Mouse (Mus musculus) embryonic facial prominence, embryonic 15.5 days (tissue): ENCODE measurements around the gene Carnmt1. TPM values are rescaled to one million over a fixed set of nuclear protein-coding genes. Genes with fewer than 3 reads are reported as not detected.
A peak's percentile ranks its signal among the peaks of the same experiment; 100 is the strongest.

Source experiments
- ATAC-seq: fragments of 200-750 bp; cut with Nextera tagmentation; 2 replicates; pipeline ENCODE4 v1.8.0; 2017; ENCODE audit warnings: low read depth, moderate TSS enrichment; ENCODE audit not compliant: insufficient number of reproducible peaks, low FRiP score, low TSS enrichment
- H3K27ac ChIP-seq: fragments of 300-500 bp; sonication (generic); replicated peaks from 2 replicates; pipeline ENCODE4 v1.5.1; 2015; ENCODE audit warnings: mild to moderate bottlenecking, inconsistent platforms
- H3K27me3 ChIP-seq: fragments of 300-500 bp; sonication (generic); 2 replicates; pipeline ENCODE4 v1.6.1; 2015; ENCODE audit warnings: inconsistent platforms
- H3K36me3 ChIP-seq: fragments of 300-500 bp; sonication (generic); 2 replicates; pipeline ENCODE4 v1.6.1; 2015; ENCODE audit warnings: mild to moderate bottlenecking, inconsistent platforms
- H3K4me1 ChIP-seq: fragments of 300-500 bp; sonication (generic); 2 replicates; pipeline ENCODE4 v1.6.1; 2015; ENCODE audit warnings: inconsistent platforms
- H3K4me2 ChIP-seq: fragments of 300-500 bp; sonication (generic); replicated peaks from 2 replicates; pipeline ENCODE4 v1.6.1; 2015; ENCODE audit warnings: mild to moderate bottlenecking, inconsistent platforms
- H3K4me3 ChIP-seq: fragments of 300-500 bp; sonication (generic); replicated peaks from 2 replicates; pipeline ENCODE4 v1.5.1; 2015; ENCODE audit warnings: mild to moderate bottlenecking, inconsistent platforms
- H3K9ac ChIP-seq: fragments of 300-500 bp; sonication (generic); 2 replicates; pipeline ENCODE4 v1.6.1; 2015; ENCODE audit warnings: inconsistent platforms
- H3K9me3 ChIP-seq: fragments of 300-500 bp; sonication (generic); replicated peaks from 2 replicates; pipeline ENCODE4 v1.6.1; 2016; ENCODE audit warnings: inconsistent platforms
- WGBS: fragments of 180-500 bp; shearing (Covaris S2); methylation state at CpG from one replicate; pipeline ENCODE4 v1.1.7; 2015; 5-methylcytosine and 5-hydroxymethylcytosine counted together
- polyA plus RNA-seq: library from polyadenylated mRNA; unstranded; fragments of >200 nt; fragmentation: Nextera tagmentation; extraction: Ambion mirVana; gene quantifications from 2 replicates; pipeline ENCODE4 v1.2.1, GENCODE M21; 2015

The Carnmt1 gene
- 32.3 and 36.5 TPM in 2 replicates for polyA plus RNA-seq

- peaks cover 27% of the 10 kb centered on the region for H3K4me1 ChIP-seq
- peak within 1 kb of the TSS; percentile 63 for H3K4me3 ChIP-seq
- no peaks in the 10 kb centered on the region for H3K36me3 ChIP-seq
- peak; percentile 97 for ATAC-seq
- no peaks in the 10 kb centered on the region for H3K27me3 ChIP-seq
- WGBS, result under 1% methylated on average over 53 of the region's 58 CpGs
- H3K9ac ChIP-seq, result peak within 1 kb of the TSS; percentile 47
- peak within 1 kb of the TSS; percentile 91 for H3K27ac ChIP-seq
- H3K9me3 ChIP-seq, result no peaks in the 10 kb centered on the region
- H3K4me2 ChIP-seq, result peak within 1 kb of the TSS; percentile 66
These were observed at the start of gene Carnmt1 for GRCm38 (mm10) chr19:18670608-18671007. Gene Carnmt1, plus strand, starts transcription at chr19:18670764.

GRCm38 (mm10) chr19:18623894-18624293, 46.7 kb upstream of the Carnmt1 start:
- H3K27ac ChIP-seq, result no peak overlapping the region
- H3K36me3 ChIP-seq, result no peaks in the 10 kb centered on the region
- H3K9me3 ChIP-seq, result no peaks in the 10 kb centered on the region
- H3K4me2 ChIP-seq, result no peak overlapping the region
- H3K4me3 ChIP-seq, result no peak overlapping the region
- no peak for ATAC-seq
- no peak overlapping the region for H3K9ac ChIP-seq
- peaks cover 9% of the 10 kb centered on the region for H3K4me1 ChIP-seq
- 59% methylated on average over 2 of the region's 2 CpGs for WGBS
- no peaks in the 10 kb centered on the region for H3K27me3 ChIP-seq

- Histone ChIP-seq H3K27me3 (no peaks in the 10 kb centered on the region), H3K4me3 (peak overlapping the region; percentile 84; the same call in 1 of the 2 replicates), H3K4me2 (peak overlapping the region; percentile 81; the same call in 1 of the 2 replicates), H3K9ac (no peak overlapping the region), H3K36me3 (no peaks in the 10 kb centered on the region), H3K9me3 (no peaks in the 10 kb centered on the region), H3K27ac (peak overlapping the region; percentile 90; the same call in 1 of the 2 replicates), H3K4me1 (peaks cover 17% of the 10 kb centered on the region)
- WGBS, result 54% methylated on average over 1 of the region's 1 CpGs
- no peak for ATAC-seq
These were observed 41.0 kb upstream of the Carnmt1 start for GRCm38 (mm10) chr19:18629589-18629988.

- Histone ChIP-seq H3K9ac (peak overlapping the region; percentile 56; the same call in 1 of the 2 replicates), H3K4me1 (peaks cover 17% of the 10 kb centered on the region), H3K27me3 (no peaks in the 10 kb centered on the region), H3K27ac (peak overlapping the region; percentile 90), H3K4me2 (peak overlapping the region; percentile 81), H3K36me3 (no peaks in the 10 kb centered on the region), H3K9me3 (no peaks in the 10 kb centered on the region), H3K4me3 (peak overlapping the region; percentile 84)
- no peak for ATAC-seq
- 3% methylated on average over 17 of the region's 17 CpGs for WGBS
These were observed 40.1 kb upstream of the Carnmt1 start for GRCm38 (mm10) chr19:18630221-18631119.

GRCm38 (mm10) chr19:18631161-18631643, 39.4 kb upstream of the Carnmt1 start:
- no peaks in the 10 kb centered on the region for H3K27me3 ChIP-seq
- no peaks in the 10 kb centered on the region for H3K36me3 ChIP-seq
- peak; percentile 46; the same call in 1 of the 2 replicates for ATAC-seq
- H3K4me3 ChIP-seq, result peak overlapping the region; percentile 84
- H3K4me1 ChIP-seq, result peaks cover 17% of the 10 kb centered on the region
- peak overlapping the region; percentile 90 for H3K27ac ChIP-seq
- H3K4me2 ChIP-seq, result peak overlapping the region; percentile 81
- H3K9ac ChIP-seq, result peak overlapping the region; percentile 56
- WGBS, result under 1% methylated on average over 40 of the region's 40 CpGs
- H3K9me3 ChIP-seq, result no peaks in the 10 kb centered on the region

- peak; percentile 97 for ATAC-seq
- Histone ChIP-seq H3K27me3 (no peaks in the 10 kb centered on the region), H3K27ac (peak within 1 kb of the TSS; percentile 90), H3K36me3 (no peaks in the 10 kb centered on the region), H3K9ac (peak within 1 kb of the TSS; percentile 56), H3K9me3 (no peaks in the 10 kb centered on the region), H3K4me2 (peak within 1 kb of the TSS; percentile 81), H3K4me3 (peak within 1 kb of the TSS; percentile 84), H3K4me1 (peaks cover 17% of the 10 kb centered on the region)
- WGBS, result under 1% methylated on average over 51 of the region's 51 CpGs
These were observed 38.8 kb upstream of the Carnmt1 start, which contains the start of the genes Ostf1 and Nmrk1 for GRCm38 (mm10) chr19:18631644-18632219. Gene Ostf1, minus strand, starts transcription at chr19:18631823. Gene Nmrk1, plus strand, starts transcription at chr19:18631950.

- ATAC-seq, result no peak
- Histone ChIP-seq H3K9ac (peak overlapping the region; percentile 54), H3K27ac (peak overlapping the region; percentile 60; the same call in 1 of the 2 replicates), H3K4me3 (peak overlapping the region; percentile 84), H3K9me3 (no peaks in the 10 kb centered on the region), H3K4me2 (peak overlapping the region; percentile 81), H3K4me1 (peaks cover 17% of the 10 kb centered on the region), H3K36me3 (no peaks in the 10 kb centered on the region), H3K27me3 (no peaks in the 10 kb centered on the region)
- WGBS, result 52% methylated on average over 13 of the region's 13 CpGs
These were observed 38.1 kb upstream of the Carnmt1 start for GRCm38 (mm10) chr19:18632231-18633185.

- 82% methylated on average over 5 of the region's 5 CpGs for WGBS
- H3K9me3 ChIP-seq, result no peaks in the 10 kb centered on the region
- H3K4me3 ChIP-seq, result no peak overlapping the region
- no peaks in the 10 kb centered on the region for H3K27me3 ChIP-seq
- H3K4me2 ChIP-seq, result no peak overlapping the region
- no peak overlapping the region for H3K9ac ChIP-seq
- 0 out of 2 replicates have a peak, but pooled peaks cover 7% of the 10 kb centered on the region for H3K4me1 ChIP-seq
- H3K36me3 ChIP-seq, result no peaks in the 10 kb centered on the region
- ATAC-seq, result no peak
- no peak overlapping the region for H3K27ac ChIP-seq
These were observed 32.6 kb upstream of the Carnmt1 start for GRCm38 (mm10) chr19:18637954-18638353.

- Histone ChIP-seq H3K4me3 (no peak overlapping the region), H3K4me1 (0 out of 2 replicates have a peak, but pooled peaks cover 7% of the 10 kb centered on the region), H3K36me3 (no peaks in the 10 kb centered on the region), H3K9ac (no peak overlapping the region), H3K4me2 (no peak overlapping the region), H3K27ac (no peak overlapping the region), H3K27me3 (no peaks in the 10 kb centered on the region), H3K9me3 (no peaks in the 10 kb centered on the region)
- ATAC-seq, result no peak
- 64% methylated on average over 5 of the region's 5 CpGs for WGBS
These were observed 31.6 kb upstream of the Carnmt1 start for GRCm38 (mm10) chr19:18638949-18639348.

- ATAC-seq, result no peak
- Histone ChIP-seq H3K4me3 (no peak overlapping the region), H3K9ac (no peak overlapping the region), H3K36me3 (no peaks in the 10 kb centered on the region), H3K4me2 (no peak overlapping the region), H3K4me1 (0 out of 2 replicates have a peak, but pooled peaks cover 7% of the 10 kb centered on the region), H3K9me3 (no peaks in the 10 kb centered on the region), H3K27me3 (no peaks in the 10 kb centered on the region), H3K27ac (no peak overlapping the region)
- 28% methylated on average over 2 of the region's 2 CpGs for WGBS
These were observed 31.0 kb upstream of the Carnmt1 start for GRCm38 (mm10) chr19:18639552-18639951.
